Mouse (Mus musculus) limb, embryonic 11.5 days (tissue): Measurements from ENCODE around the gene Capn12. TPM values are rescaled to one million over a fixed set of nuclear protein-coding genes. Genes with fewer than 3 reads are reported as not detected.
"Not testable (repeated sequence)": the region's sequence is repeated elsewhere in the genome, so short reads cannot be mapped to it uniquely, and the experiment has no call there.

Experiments used
- ATAC-seq: fragments of 200-750 bp; cut with Nextera tagmentation; 2 replicates; pipeline ENCODE4 v1.8.0; 2017; ENCODE audit warnings: low read depth; ENCODE audit not compliant: insufficient number of reproducible peaks, low FRiP score, low TSS enrichment
- DNase-seq: peaks from one replicate; pipeline ENCODE4 v3.0.0-alpha.2; 2015; ENCODE audit warnings: low spot score
- H3K27ac ChIP-seq: fragments of 300-500 bp; sonication (generic); replicated peaks from 2 replicates; pipeline ENCODE4 v1.5.1; 2014; ENCODE audit warnings: low read depth, mild to moderate bottlenecking, low read length
- H3K27me3 ChIP-seq: fragments of 300-500 bp; sonication (generic); 2 replicates; pipeline ENCODE4 v1.6.1; 2014; ENCODE audit warnings: mild to moderate bottlenecking, low read length, mixed read lengths; ENCODE audit not compliant: control insufficient read depth, insufficient read depth
- H3K36me3 ChIP-seq: fragments of 300-500 bp; sonication (generic); 2 replicates; pipeline ENCODE4 v1.6.1; 2014; ENCODE audit warnings: mild to moderate bottlenecking, low read length, moderate library complexity, mixed read lengths; ENCODE audit not compliant: control insufficient read depth, insufficient read depth
- H3K4me1 ChIP-seq: fragments of 300-500 bp; sonication (generic); 2 replicates; pipeline ENCODE4 v1.6.1; 2014; ENCODE audit warnings: low read length, mixed read lengths; ENCODE audit not compliant: control insufficient read depth, insufficient read depth
- H3K4me2 ChIP-seq: fragments of 300-500 bp; sonication (generic); 2 replicates; pipeline ENCODE4 v1.6.1; 2014; ENCODE audit warnings: low read depth, mild to moderate bottlenecking, moderate library complexity; ENCODE audit not compliant: severe bottlenecking
- H3K4me3 ChIP-seq: fragments of 300-500 bp; sonication (generic); 2 replicates; pipeline ENCODE4 v1.5.1; 2014; ENCODE audit warnings: low read depth, low read length
- H3K9ac ChIP-seq: fragments of 300-500 bp; sonication (generic); 2 replicates; pipeline ENCODE4 v1.6.1; 2014; ENCODE audit warnings: mild to moderate bottlenecking, low read length
- H3K9me3 ChIP-seq: fragments of 300-500 bp; sonication (generic); 2 replicates; pipeline ENCODE4 v1.6.1; 2016; ENCODE audit warnings: low read length; ENCODE audit not compliant: control insufficient read depth
- WGBS: fragments of 180-500 bp; shearing (Covaris S2); extraction: QIAGEN DNeasy Blood & Tissue Kit; methylation state at CpG from one replicate; pipeline ENCODE4 v1.1.7; 2014; 5-methylcytosine and 5-hydroxymethylcytosine counted together
- polyA plus RNA-seq: library from polyadenylated mRNA; unstranded; fragments of >200 nt; fragmentation: Nextera tagmentation; extraction: Ambion mirVana; gene quantifications from 2 replicates; pipeline ENCODE4 v1.2.1, GENCODE M21; 2014

Capn12 gene
- polyA plus RNA-seq, 1 experiment from 2014 or later = 0.59 TPM

- WGBS = 83% methylated on average over 11 of the region's 11 CpGs
- no peak overlapping the region for H3K4me2 ChIP-seq
- no peak overlapping the region for H3K9ac ChIP-seq
- DNase-seq (no peak), ATAC-seq (no peak)
- peaks cover 9% of the 10 kb centered on the region for H3K27me3 ChIP-seq
- no peaks in the 10 kb centered on the region for H3K36me3 ChIP-seq
- no peaks in the 10 kb centered on the region for H3K9me3 ChIP-seq
- no peak overlapping the region for H3K4me3 ChIP-seq
- no peaks in the 10 kb centered on the region for H3K4me1 ChIP-seq
- H3K27ac ChIP-seq = no peak overlapping the region
Measured at GRCm38 (mm10) chr7:28883039-28883438, 1.8 kb downstream of the Capn12 start.

GRCm38 (mm10) chr7:28883704-28884103 lies 2.5 kb downstream of the Capn12 start:
- not testable (repeated sequence) for ATAC-seq

GRCm38 (mm10) chr7:28886486-28886885 lies 5.3 kb downstream of the Capn12 start:
- no peaks in the 10 kb centered on the region for H3K9me3 ChIP-seq
- peaks cover 28% of the 10 kb centered on the region for H3K27me3 ChIP-seq
- H3K36me3 ChIP-seq = no peaks in the 10 kb centered on the region; the same call in 1 of the 2 replicates
- no peak overlapping the region for H3K4me3 ChIP-seq
- DNase-seq = no peak
- H3K9ac ChIP-seq = no peak overlapping the region
- no peak for ATAC-seq
- no peak overlapping the region for H3K27ac ChIP-seq
- 18% methylated on average over 14 of the region's 14 CpGs for WGBS
- H3K4me2 ChIP-seq = no peak overlapping the region
- no peaks in the 10 kb centered on the region for H3K4me1 ChIP-seq

More at GRCm38 (mm10) chr7:28883704-28884103, 2.5 kb downstream of the Capn12 start:
- not testable (repeated sequence) for DNase-seq, H3K9ac ChIP-seq, H3K4me3 ChIP-seq, H3K9me3 ChIP-seq, H3K4me2 ChIP-seq, H3K4me1 ChIP-seq, H3K36me3 ChIP-seq, H3K27ac ChIP-seq
- WGBS = 95% methylated on average over 3 of the region's 4 CpGs
- H3K27me3 ChIP-seq = peaks cover 15% of the 10 kb centered on the region

GRCm38 (mm10) chr7:28888701-28889161 lies 7.5 kb downstream of the Capn12 start:
- H3K4me3 ChIP-seq = peak overlapping the region; percentile 25
- peak overlapping the region; percentile 32; the same call in 1 of the 2 replicates for H3K9ac ChIP-seq
- WGBS = 3% methylated on average over 27 of the region's 27 CpGs
- no peaks in the 10 kb centered on the region for H3K4me1 ChIP-seq
- H3K27me3 ChIP-seq = peaks cover 28% of the 10 kb centered on the region
- ATAC-seq (no peak), DNase-seq (no peak)
- peak overlapping the region; percentile 46 for H3K4me2 ChIP-seq
- no peak overlapping the region for H3K27ac ChIP-seq
- H3K36me3 ChIP-seq = peaks cover 14% of the 10 kb centered on the region
- H3K9me3 ChIP-seq = no peaks in the 10 kb centered on the region

GRCm38 (mm10) chr7:28892601-28893000 lies 11.4 kb downstream of the Capn12 start:
- no peak overlapping the region for H3K9ac ChIP-seq
- DNase-seq = no peak
- 94% methylated on average over 17 of the region's 17 CpGs for WGBS
- no peak overlapping the region for H3K4me3 ChIP-seq
- H3K27ac ChIP-seq = no peak overlapping the region
- peaks cover 23% of the 10 kb centered on the region for H3K27me3 ChIP-seq
- ATAC-seq = no peak
- H3K9me3 ChIP-seq = no peaks in the 10 kb centered on the region
- H3K4me2 ChIP-seq = no peak overlapping the region
- no peaks in the 10 kb centered on the region for H3K4me1 ChIP-seq
- H3K36me3 ChIP-seq = peaks cover 29% of the 10 kb centered on the region

GRCm38 (mm10) chr7:28893643-28894265 lies 12.5 kb downstream of the Capn12 start:
- 59% methylated on average over 7 of the region's 7 CpGs for WGBS
- H3K27me3 ChIP-seq = peaks cover 12% of the 10 kb centered on the region
- no peak overlapping the region for H3K4me2 ChIP-seq
- H3K27ac ChIP-seq = no peak overlapping the region
- no peak overlapping the region for H3K4me3 ChIP-seq
- peak; percentile 76 for DNase-seq
- peaks cover 40% of the 10 kb centered on the region for H3K36me3 ChIP-seq
- no peak; the same call in 1 of the 2 replicates for ATAC-seq
- no peak overlapping the region for H3K9ac ChIP-seq
- H3K4me1 ChIP-seq = no peaks in the 10 kb centered on the region
- H3K9me3 ChIP-seq = no peaks in the 10 kb centered on the region

GRCm38 (mm10) chr7:28894942-28895341 lies 13.7 kb downstream of the Capn12 start:
- Histone ChIP-seq H3K4me3 (no peak overlapping the region), H3K27ac (no peak overlapping the region), H3K27me3 (peaks cover under 1% of the 10 kb centered on the region; the same call in 1 of the 2 replicates), H3K9me3 (no peaks in the 10 kb centered on the region), H3K36me3 (peaks cover 40% of the 10 kb centered on the region), H3K4me1 (no peaks in the 10 kb centered on the region), H3K9ac (no peak overlapping the region; the same call in 1 of the 2 replicates), H3K4me2 (no peak overlapping the region)
- no peak for DNase-seq
- no peak for ATAC-seq
- 74% methylated on average over 5 of the region's 5 CpGs for WGBS

- Histone ChIP-seq H3K4me3 (no peak overlapping the region), H3K9ac (no peak overlapping the region), H3K9me3 (no peaks in the 10 kb centered on the region), H3K27me3 (no peaks in the 10 kb centered on the region), H3K36me3 (peaks cover 44% of the 10 kb centered on the region), H3K4me1 (no peaks in the 10 kb centered on the region), H3K4me2 (no peak overlapping the region), H3K27ac (no peak overlapping the region)
- ATAC-seq = no peak
- DNase-seq = no peak
- 98% methylated on average over 6 of the region's 6 CpGs for WGBS
Measured at GRCm38 (mm10) chr7:28897661-28898060, 16.4 kb downstream of the Capn12 start.
